ENCODE assay signal across 8 mouse cellular contexts in genomic region chr10:116950009-116950769, GRCm38 (mm10). TPM values are rescaled to one million over a fixed set of nuclear protein-coding genes. Genes with fewer than 3 reads are reported as not detected.
DNase-seq lines count a peak whose midpoint lies in the region; ATAC-seq and TF ChIP-seq lines count a peak whose summit lies in the region.

Gene Rab3ip (minus strand): TSS chr10:116950769.

- peak; percentile 91 for ATAC-seq in cerebellum, adult (ENCODE audit: insufficient number of reproducible peaks, low FRiP score, low TSS enrichment)
- ATAC-seq in forebrain, embryonic 14.5 days, result peak; percentile 95
- ATAC-seq in neural tube, embryonic 15.5 days (ENCODE audit: low FRiP score), result peak; percentile 93

- peak within 1 kb of the TSS; percentile 80 for H3K9ac ChIP-seq in forebrain, embryonic 14.5 days (ENCODE audit: low read length)
- peak within 1 kb of the TSS; percentile 80 for H3K9ac ChIP-seq in neural tube, embryonic 15.5 days (replicated peaks)

- H3K36me3 ChIP-seq in E14TG2a.4 (ENCODE audit: insufficient read depth, low read length), result no peaks in the 10 kb centered on the region
- H3K36me3 ChIP-seq in forebrain, embryonic 14.5 days (ENCODE audit: control insufficient read depth, insufficient read depth, low read length), result no peaks in the 10 kb centered on the region
- H3K36me3 ChIP-seq in neural tube, embryonic 15.5 days, result no peaks in the 10 kb centered on the region

- peak within 1 kb of the TSS; percentile 91 for H3K4me3 ChIP-seq in E14TG2a.4 (replicated peaks; ENCODE audit: low read length)
- peak within 1 kb of the TSS; percentile 83 for H3K4me3 ChIP-seq in forebrain, embryonic 14.5 days (ENCODE audit: low read depth, low read length)
- H3K4me3 ChIP-seq in neural tube, embryonic 15.5 days (replicated peaks), result peak within 1 kb of the TSS; percentile 83

- intact Hi-C loops in heart, postnatal 14 days (cut with DNase I), result no loop called here

- DNase-seq in forebrain, embryonic 14.5 days (ENCODE audit: low spot score), result peak; percentile 94
- peak; percentile 96 to 97 for DNase-seq in heart, postnatal 14 days
- DNase-seq in layer of hippocampus, adult 11-12 months (ENCODE audit: low spot score), result peak; percentile 89
- peak; percentile 85 to 86 for DNase-seq in lung, adult 18-20 months
- DNase-seq in testis, postnatal 14 days (ENCODE audit: low spot score), result peak; percentile 88

- under 1% methylated on average over 43 of the region's 103 CpGs for WGBS in forebrain, embryonic 14.5 days
- under 1% methylated on average over 58 of the region's 103 CpGs for WGBS in neural tube, embryonic 15.5 days

- peak within 1 kb of the TSS; percentile 82 for H3K4me2 ChIP-seq in forebrain, embryonic 14.5 days (ENCODE audit: low read length)
- peak within 1 kb of the TSS; percentile 76 for H3K4me2 ChIP-seq in neural tube, embryonic 15.5 days

- H3K4me1 ChIP-seq in E14TG2a.4 (replicated peaks; ENCODE audit: low read depth, low read length), result peaks cover 47% of the 10 kb centered on the region
- H3K4me1 ChIP-seq in forebrain, embryonic 14.5 days (ENCODE audit: control insufficient read depth, insufficient read depth, low read length), result peaks cover 9% of the 10 kb centered on the region
- peaks cover 34% of the 10 kb centered on the region for H3K4me1 ChIP-seq in neural tube, embryonic 15.5 days

- H3K27me3 ChIP-seq in E14TG2a.4 (ENCODE audit: insufficient read depth, low read length), result no peaks in the 10 kb centered on the region
- no peaks in the 10 kb centered on the region for H3K27me3 ChIP-seq in forebrain, embryonic 14.5 days (replicated peaks; ENCODE audit: control insufficient read depth, insufficient read depth, low read length)
- no peaks in the 10 kb centered on the region for H3K27me3 ChIP-seq in neural tube, embryonic 15.5 days (replicated peaks)

- H3K27ac ChIP-seq in forebrain, embryonic 14.5 days (ENCODE audit: low read depth, low read length), result peak within 1 kb of the TSS; percentile 91
- peak within 1 kb of the TSS; percentile 87 for H3K27ac ChIP-seq in neural tube, embryonic 15.5 days (replicated peaks)

- TF ChIP-seq CTCF in E14TG2a.4 (conservative IDR thresholded peaks at IDR 0.05; ENCODE audit: low read length), result peak; percentile 39

- H3K9me3 ChIP-seq in E14TG2a.4 (ENCODE audit: low read length), result 0 out of 2 replicates have a peak, but pooled peaks cover under 1% of the 10 kb centered on the region
- no peaks in the 10 kb centered on the region for H3K9me3 ChIP-seq in forebrain, embryonic 14.5 days (replicated peaks; ENCODE audit: control insufficient read depth, low read length)
- 0 out of 2 replicates have a peak, but pooled peaks cover 2% of the 10 kb centered on the region for H3K9me3 ChIP-seq in neural tube, embryonic 15.5 days (replicated peaks)

RNA-seq across cellular contexts. Expression of gene Rab3ip, which starts in this region (rescaled TPM):
- polyA plus RNA-seq in forebrain, embryonic 14.5 days (2014; fragmentation: Nextera tagmentation; extraction: Ambion mirVana), result 37.3 and 42.8 TPM in 2 replicates
- 10 to 100 TPM; 78.8 to 87.1 TPM for total RNA-seq in heart, postnatal 14 days (2021)
- 49.3 and 54.6 TPM in 2 replicates for polyA plus RNA-seq in neural tube, embryonic 15.5 days (2015; fragmentation: Nextera tagmentation; extraction: Ambion mirVana)

Comparison
In these comparisons a context has a peak if more than half of its experiments do, and no peak if none do; other contexts are left out.
1. Peak in every context shown above with its lines: DNase-seq, ATAC-seq, H3K4me3 ChIP-seq and H3K27ac ChIP-seq.